Mouse (Mus musculus): ENCODE measurements at regions not wholly inside any gene's neighbourhood (a gene's known extent, or its start where the extent isn't known, plus 50 kb on each side); places are given as distances from the start of the nearest gene placed in this dataset.

DNA sequence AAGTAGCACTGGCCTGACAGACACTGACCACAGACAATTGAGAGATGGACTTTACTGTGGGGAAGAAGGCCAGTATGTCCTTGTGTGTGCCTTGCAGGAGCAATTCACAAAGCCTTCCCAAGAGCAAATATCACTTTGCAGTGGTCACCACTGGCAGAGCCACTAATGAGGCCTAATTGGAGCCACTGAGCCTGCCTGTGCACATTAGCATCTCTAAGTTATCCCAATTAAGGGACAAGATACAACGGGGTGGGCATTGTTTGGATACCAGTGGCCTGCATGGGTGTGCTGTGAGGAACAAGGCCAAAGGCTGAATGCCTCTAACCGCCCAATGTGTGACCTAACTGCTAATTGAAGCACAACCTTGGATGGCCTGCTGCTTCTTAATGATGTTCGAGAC, 433.4 kb upstream of the Ptbp2 start:
- TF ChIP-seq CTCF (IDR thresholded peaks at IDR 0.05; ENCODE audit: insufficient read depth, low read length) (no peak), POLR2A (IDR thresholded peaks at IDR 0.05; ENCODE audit: borderline replicate concordance, extremely low read depth, low read depth, low read length) (no peak)
